Mouse (Mus musculus) thymus, postnatal 25 days (tissue): Measurements from ENCODE around the gene Klhl5.

ENCODE experiments used
- DNase-seq: peaks from one replicate; pipeline ENCODE4 v3.0.0; 2022

The Klhl5 gene

GRCm38 (mm10) chr5:65150376-65150955, 43.1 kb downstream of the Klhl5 start:
- no peak for DNase-seq

GRCm38 (mm10) chr5:65151276-65151675, 43.9 kb downstream of the Klhl5 start:
- DNase-seq = no peak

GRCm38 (mm10) chr5:65151767-65152166, 44.4 kb downstream of the Klhl5 start:
- DNase-seq = no peak

- no peak for DNase-seq
These were observed 46.9 kb downstream of the Klhl5 start for GRCm38 (mm10) chr5:65154287-65154686.

- DNase-seq = peak; percentile 52
These were observed 49.5 kb downstream of the Klhl5 start for GRCm38 (mm10) chr5:65156853-65157252.

GRCm38 (mm10) chr5:65157412-65158381, 50.4 kb downstream of the Klhl5 start:
- no peak for DNase-seq

GRCm38 (mm10) chr5:65158696-65159305, 51.5 kb downstream of the Klhl5 start:
- DNase-seq = no peak

GRCm38 (mm10) chr5:65163001-65163400, 55.7 kb downstream of the Klhl5 start:
- no peak for DNase-seq

GRCm38 (mm10) chr5:65163489-65164092, 56.3 kb downstream of the Klhl5 start:
- DNase-seq = no peak

- DNase-seq = no peak
These were observed 62.9 kb downstream of the Klhl5 start for GRCm38 (mm10) chr5:65170206-65170605.

GRCm38 (mm10) chr5:65175035-65175917, 67.9 kb downstream of the Klhl5 start:
- no peak for DNase-seq

GRCm38 (mm10) chr5:65175918-65176484, 68.7 kb downstream of the Klhl5 start:
- DNase-seq = no peak

- no peak for DNase-seq
These were observed 69.7 kb downstream of the Klhl5 start for GRCm38 (mm10) chr5:65177026-65177514.

GRCm38 (mm10) chr5:65178477-65178876, 71.1 kb downstream of the Klhl5 start:
- DNase-seq = no peak

- DNase-seq = no peak
These were observed 73.9 kb downstream of the Klhl5 start for GRCm38 (mm10) chr5:65181160-65181793.

- DNase-seq = no peak
These were observed 74.4 kb downstream of the Klhl5 start for GRCm38 (mm10) chr5:65181794-65182169.

- DNase-seq = no peak
These were observed 74.9 kb downstream of the Klhl5 start for GRCm38 (mm10) chr5:65182268-65182667.

GRCm38 (mm10) chr5:65191601-65192000, 84.3 kb downstream of the Klhl5 start:
- DNase-seq = no peak

- DNase-seq = no peak
These were observed 87.1 kb downstream of the Klhl5 start for GRCm38 (mm10) chr5:65194441-65194840.

- DNase-seq = peak; percentile 98
These were observed 92.2 kb downstream of the Klhl5 start, which contains the start of gene Wdr19 for GRCm38 (mm10) chr5:65199346-65200128. Gene Wdr19, plus strand, starts transcription at chr5:65199696.
